Mouse (Mus musculus): Measurements from ENCODE around the gene Lef1. TPM values are rescaled to one million over a fixed set of nuclear protein-coding genes. Genes with fewer than 3 reads are reported as not detected.

Gene Lef1
- polyA plus RNA-seq, 1 experiment, result 4.5 TPM

DNA sequence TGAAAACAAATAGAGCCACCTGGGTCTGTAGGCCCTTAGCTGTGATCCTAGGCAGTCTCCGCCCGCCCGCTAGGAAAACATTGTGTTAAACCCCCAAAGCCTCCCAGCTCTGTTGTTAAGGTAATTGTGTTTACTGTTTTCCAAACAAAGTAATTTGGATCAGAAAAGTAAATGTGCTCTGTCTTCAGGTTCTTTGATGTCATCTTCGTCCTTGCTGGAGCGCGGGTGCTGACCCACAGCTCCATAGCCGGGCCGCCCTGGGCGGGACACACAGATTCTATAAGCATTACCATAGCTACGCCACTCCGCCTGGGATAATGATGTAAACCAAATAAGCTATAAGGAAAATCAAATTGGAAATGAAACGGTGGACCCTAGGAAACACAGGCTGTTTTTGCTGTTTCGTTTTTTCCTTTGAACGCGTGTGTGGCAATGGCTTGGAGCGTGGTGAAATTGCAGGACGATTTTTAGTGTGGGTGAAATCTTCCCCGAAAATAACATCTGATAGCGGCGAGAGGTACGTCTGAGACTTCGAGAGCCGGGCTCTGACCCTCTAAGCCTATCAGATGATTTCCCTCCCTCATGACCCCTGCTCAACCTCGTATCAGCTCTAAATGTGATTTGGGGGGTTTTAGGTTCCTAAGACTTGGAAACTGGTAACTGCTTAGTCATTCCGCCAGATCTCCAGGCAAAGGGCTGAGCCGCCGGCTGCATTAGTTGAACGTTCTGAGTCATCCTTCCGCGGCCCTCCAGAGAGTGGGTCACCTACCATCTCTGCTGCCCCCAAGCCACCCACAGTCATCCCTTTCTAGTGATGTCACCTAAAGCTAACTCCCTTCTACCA, 25.3 kb upstream of the Lef1 start:
- H3K4me3 ChIP-seq, result peak overlapping the region; percentile 10

DNA sequence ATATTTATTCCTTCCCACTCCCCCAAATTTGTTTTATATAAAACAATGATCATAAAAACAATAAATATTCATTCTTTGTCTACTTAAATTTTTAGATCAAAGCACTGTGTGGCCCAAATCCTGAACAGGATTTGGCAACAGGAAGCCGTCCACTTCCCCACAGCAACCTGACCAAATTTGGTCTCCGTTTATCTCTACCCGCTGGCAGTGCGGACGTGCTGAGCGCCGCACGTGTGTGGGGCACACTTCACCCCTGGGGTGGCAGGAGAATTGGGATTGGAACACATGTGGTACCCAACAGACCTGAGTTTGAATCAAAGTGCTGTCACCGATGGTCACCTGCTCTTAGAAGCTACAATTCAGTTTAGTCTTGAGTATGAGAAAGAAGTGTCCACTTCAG, 24.3 kb upstream of the Lef1 start:
- TF ChIP-seq SRF (IDR thresholded peaks at IDR 0.05; ENCODE audit: control insufficient read depth, insufficient read length, low read depth) (no peak), POLR2A (IDR thresholded peaks at IDR 0.05; ENCODE audit: insufficient read length, low read depth) (no peak), TCF12 (IDR thresholded peaks at IDR 0.05; ENCODE audit: insufficient read depth, poor library complexity, severe bottlenecking) (no peak), POLR2AphosphoS2 (IDR thresholded peaks at IDR 0.05; ENCODE audit: insufficient read length, low read depth) (no peak), USF1 (IDR thresholded peaks at IDR 0.05; ENCODE audit: low read depth) (no peak), MYOG (IDR thresholded peaks at IDR 0.05; ENCODE audit: control insufficient read depth in 1 of 3, insufficient read depth in 1 of 3, insufficient read length in 2 of 3, low read depth in 2 of 3) (no peak), REST (IDR thresholded peaks at IDR 0.05; ENCODE audit: insufficient read depth, insufficient read length) (no peak), MAX (IDR thresholded peaks at IDR 0.05; ENCODE audit: low read depth) (no peak), MYOD1 (IDR thresholded peaks at IDR 0.05; ENCODE audit: control insufficient read depth in 1 of 3, insufficient read length in 2 of 3, low read depth in 2 of 3) (no peak), TCF3 (IDR thresholded peaks at IDR 0.05; ENCODE audit: insufficient read length, low read depth) (no peak), CEBPB (IDR thresholded peaks at IDR 0.05; ENCODE audit: insufficient read depth, poor library complexity, severe bottlenecking) (no peak)
- Histone ChIP-seq H3K4me3 (peak overlapping the region; percentile 10), H3K4me2 (ENCODE audit: low read depth) (no peak overlapping the region), H3K36me3 (ENCODE audit: control insufficient read depth, insufficient read depth) (no peaks in the 10 kb centered on the region), H3ac (ENCODE audit: control insufficient read depth, insufficient read length) (no peak overlapping the region), H3K79me2 (ENCODE audit: control insufficient read depth, insufficient read depth) (no peaks in the 10 kb centered on the region), H3K27me3 (ENCODE audit: control insufficient read depth, insufficient read depth, insufficient read length) (no peaks in the 10 kb centered on the region)

More for the DNA sequence above, 25.3 kb upstream of the Lef1 start:
- Histone ChIP-seq H3K36me3 (ENCODE audit: control insufficient read depth, insufficient read depth) (no peaks in the 10 kb centered on the region), H3K4me2 (ENCODE audit: low read depth) (peak overlapping the region; percentile 76), H3ac (ENCODE audit: control insufficient read depth, insufficient read length) (no peak overlapping the region), H3K27me3 (ENCODE audit: control insufficient read depth, insufficient read depth, insufficient read length) (no peaks in the 10 kb centered on the region), H3K79me2 (ENCODE audit: control insufficient read depth, insufficient read depth) (no peaks in the 10 kb centered on the region)
- no peak for TF ChIP-seq MYOG (IDR thresholded peaks at IDR 0.05; ENCODE audit: control insufficient read depth in 1 of 3, insufficient read depth in 1 of 3, insufficient read length in 2 of 3, low read depth in 2 of 3)
- TF ChIP-seq POLR2A (IDR thresholded peaks at IDR 0.05; ENCODE audit: insufficient read length, low read depth), result peak; percentile 17

DNA sequence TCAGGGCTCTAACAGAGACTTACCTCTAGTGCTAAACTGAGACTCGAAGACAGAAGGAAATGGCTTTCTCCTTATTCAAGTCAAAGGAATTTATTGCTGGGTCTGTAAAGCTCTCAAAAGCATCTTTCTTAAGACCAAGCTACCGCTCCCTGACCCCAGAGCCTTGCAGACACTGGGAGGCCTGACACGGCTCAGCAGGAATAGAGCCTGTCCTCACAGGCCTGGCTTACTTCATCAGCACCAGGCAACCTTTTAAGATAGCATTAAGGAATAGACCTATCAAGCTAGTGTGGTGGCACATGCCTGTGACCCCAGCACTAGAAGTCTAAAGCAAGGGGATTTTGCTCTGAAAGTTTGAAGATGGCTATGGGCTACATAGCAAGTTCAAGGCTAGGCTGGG, 20.6 kb upstream of the Lef1 start:
- no peak for TF ChIP-seq TCF3 (IDR thresholded peaks at IDR 0.05; ENCODE audit: insufficient read length, low read depth)
- no peak for TF ChIP-seq USF1 (IDR thresholded peaks at IDR 0.05; ENCODE audit: low read depth)
- no peak for TF ChIP-seq REST (IDR thresholded peaks at IDR 0.05; ENCODE audit: insufficient read depth, insufficient read length)
- TF ChIP-seq SRF (IDR thresholded peaks at IDR 0.05; ENCODE audit: control insufficient read depth, insufficient read length, low read depth), result no peak
- no peak for TF ChIP-seq CEBPB (IDR thresholded peaks at IDR 0.05; ENCODE audit: insufficient read depth, poor library complexity, severe bottlenecking)
- H3K4me2 ChIP-seq (ENCODE audit: low read depth), result no peak overlapping the region
- H3K27me3 ChIP-seq (ENCODE audit: control insufficient read depth, insufficient read depth, insufficient read length), result no peaks in the 10 kb centered on the region
- H3ac ChIP-seq (ENCODE audit: control insufficient read depth, insufficient read length), result no peak overlapping the region
- no peaks in the 10 kb centered on the region for H3K79me2 ChIP-seq (ENCODE audit: control insufficient read depth, insufficient read depth)
- no peak overlapping the region for H3K4me3 ChIP-seq
- no peaks in the 10 kb centered on the region for H3K36me3 ChIP-seq (ENCODE audit: control insufficient read depth, insufficient read depth)

DNA sequence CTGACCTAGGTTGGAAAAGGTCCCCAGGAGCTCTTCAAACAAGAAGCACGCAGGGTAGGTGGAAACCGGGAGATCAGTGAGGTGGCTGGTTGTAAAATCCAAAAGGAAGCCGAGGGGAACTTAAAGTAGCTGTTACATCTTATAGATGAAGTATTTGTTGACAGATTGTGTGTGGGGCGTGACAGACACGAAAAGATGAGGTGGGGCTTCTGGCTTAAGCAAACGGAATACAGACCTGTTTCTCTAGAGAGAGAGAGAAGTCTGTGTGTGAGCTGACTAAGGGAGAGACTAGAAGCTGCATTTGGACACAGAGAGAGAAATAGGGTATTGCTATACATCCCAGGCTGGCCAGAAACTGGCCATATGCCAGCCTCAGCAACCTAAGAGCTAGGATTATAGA, 18.2 kb upstream of the Lef1 start:
- Histone ChIP-seq H3K4me3 (no peak overlapping the region), H3K4me2 (ENCODE audit: low read depth) (no peak overlapping the region), H3K27me3 (ENCODE audit: control insufficient read depth, insufficient read depth, insufficient read length) (no peaks in the 10 kb centered on the region), H3K36me3 (ENCODE audit: control insufficient read depth, insufficient read depth) (no peaks in the 10 kb centered on the region), H3K79me2 (ENCODE audit: control insufficient read depth, insufficient read depth) (no peaks in the 10 kb centered on the region), H3ac (ENCODE audit: control insufficient read depth, insufficient read length) (no peak overlapping the region)
- TF ChIP-seq SRF (IDR thresholded peaks at IDR 0.05; ENCODE audit: control insufficient read depth, insufficient read length, low read depth) (no peak), TCF12 (IDR thresholded peaks at IDR 0.05; ENCODE audit: insufficient read depth, poor library complexity, severe bottlenecking) (no peak), POLR2A (IDR thresholded peaks at IDR 0.05; ENCODE audit: insufficient read length, low read depth) (no peak), E2F4 (IDR thresholded peaks at IDR 0.05; ENCODE audit: insufficient read depth) (no peak), MYOD1 (IDR thresholded peaks at IDR 0.05; ENCODE audit: control insufficient read depth in 1 of 3, insufficient read length in 2 of 3, low read depth in 2 of 3) (no peak), MAX (IDR thresholded peaks at IDR 0.05; ENCODE audit: low read depth) (no peak), CEBPB (IDR thresholded peaks at IDR 0.05; ENCODE audit: insufficient read depth, poor library complexity, severe bottlenecking) (no peak), USF1 (IDR thresholded peaks at IDR 0.05; ENCODE audit: low read depth) (no peak), REST (IDR thresholded peaks at IDR 0.05; ENCODE audit: insufficient read depth, insufficient read length) (no peak), TCF3 (IDR thresholded peaks at IDR 0.05; ENCODE audit: insufficient read length, low read depth) (no peak), POLR2AphosphoS2 (IDR thresholded peaks at IDR 0.05; ENCODE audit: insufficient read length, low read depth) (no peak), MYOG (IDR thresholded peaks at IDR 0.05; ENCODE audit: control insufficient read depth in 1 of 3, insufficient read depth in 1 of 3, insufficient read length in 2 of 3, low read depth in 2 of 3) (no peak)

DNA sequence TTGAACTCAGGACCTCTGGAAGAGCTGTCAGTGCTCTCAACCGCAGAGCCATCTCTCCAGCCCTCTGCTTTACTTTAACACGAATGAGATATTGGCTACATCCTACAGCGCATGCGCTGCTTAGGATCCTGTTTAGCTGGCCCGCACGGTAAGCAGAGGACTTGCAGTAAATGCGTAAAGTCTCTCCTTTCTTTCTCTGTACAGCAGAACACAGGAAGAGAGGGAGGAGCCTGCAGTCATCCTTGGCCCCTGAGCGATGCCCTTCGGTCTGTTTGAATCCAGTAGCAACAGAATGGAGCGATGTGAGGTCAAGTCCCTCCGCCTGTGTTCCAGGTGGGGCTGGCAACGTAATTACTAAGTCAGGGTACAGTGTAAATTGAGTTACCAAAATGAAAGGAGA, 16.5 kb upstream of the Lef1 start:
- TF ChIP-seq TCF3 (IDR thresholded peaks at IDR 0.05; ENCODE audit: insufficient read length, low read depth) (no peak), SRF (IDR thresholded peaks at IDR 0.05; ENCODE audit: control insufficient read depth, insufficient read length, low read depth) (no peak), POLR2AphosphoS2 (IDR thresholded peaks at IDR 0.05; ENCODE audit: insufficient read length, low read depth) (no peak), POLR2A (IDR thresholded peaks at IDR 0.05; ENCODE audit: insufficient read length, low read depth) (no peak), USF1 (IDR thresholded peaks at IDR 0.05; ENCODE audit: low read depth) (no peak), MYOD1 (IDR thresholded peaks at IDR 0.05; ENCODE audit: control insufficient read depth in 1 of 3, insufficient read length in 2 of 3, low read depth in 2 of 3) (no peak), E2F4 (IDR thresholded peaks at IDR 0.05; ENCODE audit: insufficient read depth) (no peak), MYOG (IDR thresholded peaks at IDR 0.05; ENCODE audit: control insufficient read depth in 1 of 3, insufficient read depth in 1 of 3, insufficient read length in 2 of 3, low read depth in 2 of 3) (no peak), CEBPB (IDR thresholded peaks at IDR 0.05; ENCODE audit: insufficient read depth, poor library complexity, severe bottlenecking) (no peak), REST (IDR thresholded peaks at IDR 0.05; ENCODE audit: insufficient read depth, insufficient read length) (no peak), TCF12 (IDR thresholded peaks at IDR 0.05; ENCODE audit: insufficient read depth, poor library complexity, severe bottlenecking) (no peak), MAX (IDR thresholded peaks at IDR 0.05; ENCODE audit: low read depth) (no peak)
- Histone ChIP-seq H3K4me3 (no peak overlapping the region), H3K79me2 (ENCODE audit: control insufficient read depth, insufficient read depth) (no peaks in the 10 kb centered on the region), H3K27me3 (ENCODE audit: control insufficient read depth, insufficient read depth, insufficient read length) (no peaks in the 10 kb centered on the region), H3K4me2 (ENCODE audit: low read depth) (no peak overlapping the region), H3ac (ENCODE audit: control insufficient read depth, insufficient read length) (no peak overlapping the region), H3K36me3 (ENCODE audit: control insufficient read depth, insufficient read depth) (no peaks in the 10 kb centered on the region)
